Mouse (Mus musculus) MEL (cell line): ENCODE measurements around the gene Lonrf2. TPM values are rescaled to one million over a fixed set of nuclear protein-coding genes. Genes with fewer than 3 reads are reported as not detected.

Experiments used
- DNase-seq: peaks from one replicate; pipeline ENCODE4 v3.0.0; 2011; ENCODE audit warnings: low read depth, low spot score
- H3K27ac ChIP-seq: 2 replicates; pipeline ENCODE4 v1.5.1; 2012; ENCODE audit warnings: low read depth, mild to moderate bottlenecking, control low read depth, low read length, moderate library complexity; ENCODE audit not compliant: control insufficient read depth
- H3K27me3 ChIP-seq, 2 experiments: fragments of 150-350 bp in 1 of 2; sonication (generic) in 1 of 2; 2 replicates each; pipeline ENCODE4 v1.6.1; 2012; ENCODE audit warnings: low read length in 2 of 2, mild to moderate bottlenecking in 2 of 2, improper control_type of control experiment in 1 of 2, moderate library complexity in 1 of 2; ENCODE audit not compliant: insufficient read depth in 2 of 2, control insufficient read depth in 1 of 2
- H3K36me3 ChIP-seq, 2 experiments: 2 replicates each; pipeline ENCODE4 v1.6.1; 2012 to 2014; ENCODE audit warnings: low read length in 2 of 2, improper control_type of control experiment in 1 of 2, inconsistent platforms in 1 of 2, mild to moderate bottlenecking in 1 of 2; ENCODE audit not compliant: insufficient read depth in 2 of 2, control insufficient read depth in 1 of 2
- H3K4me1 ChIP-seq, 2 experiments: fragments of 150-350 bp in 1 of 2; sonication (generic) in 1 of 2; 2 replicates each; pipeline ENCODE4 v1.6.1; 2012; ENCODE audit warnings: low read length in 2 of 2, improper control_type of control experiment in 1 of 2, mild to moderate bottlenecking in 1 of 2; ENCODE audit not compliant: insufficient read depth in 2 of 2, control insufficient read depth in 1 of 2
- H3K4me3 ChIP-seq, 2 experiments: fragments of 150-350 bp in 1 of 2; sonication (generic) in 1 of 2; 2 replicates each; pipeline ENCODE4 v1.5.1; 2012; ENCODE audit warnings: low read depth in 2 of 2, low read length in 2 of 2, mild to moderate bottlenecking in 2 of 2, moderate library complexity in 2 of 2, control low read depth in 1 of 2, improper control_type of control experiment in 1 of 2; ENCODE audit not compliant: control insufficient read depth in 1 of 2, insufficient read depth in 1 of 2
- H3K79me2 ChIP-seq: 2 replicates; pipeline ENCODE4 v1.6.1; 2012; ENCODE audit warnings: mild to moderate bottlenecking, low read length, moderate library complexity; ENCODE audit not compliant: control insufficient read depth, poor library complexity, insufficient read depth
- H3K9ac ChIP-seq: 2 replicates; pipeline ENCODE4 v1.6.1; 2012; ENCODE audit warnings: low read depth, mild to moderate bottlenecking, control low read depth, low read length, moderate library complexity; ENCODE audit not compliant: control insufficient read depth, poor library complexity, severe bottlenecking
- H3K9me3 ChIP-seq: fragments of 150-350 bp; sonication (generic); replicated peaks from 2 replicates; pipeline ENCODE4 v1.6.1; 2012; ENCODE audit warnings: mild to moderate bottlenecking, low read length, improper control_type of control experiment, moderate library complexity; ENCODE audit not compliant: insufficient read depth
- CHD1 ChIP-seq: IDR thresholded peaks from 2 replicates; pipeline ENCODE4 v1.6.1; 2012; ENCODE audit warnings: low read depth, mild to moderate bottlenecking, inconsistent platforms, low read length, improper control_type of control experiment
- GABPA ChIP-seq: IDR thresholded peaks from 2 replicates; pipeline ENCODE4 v1.6.1; 2012; ENCODE audit warnings: low read depth, mild to moderate bottlenecking, inconsistent platforms, low read length, improper control_type of control experiment, moderate library complexity
- GATA1 ChIP-seq: IDR thresholded peaks from 2 replicates; pipeline ENCODE4 v1.6.1; 2011; ENCODE audit warnings: low read depth, low read length, improper control_type of control experiment
- HCFC1 ChIP-seq: IDR thresholded peaks from 2 replicates; pipeline ENCODE4 v1.6.1; 2012; ENCODE audit warnings: low read depth, mild to moderate bottlenecking, inconsistent platforms, low read length, improper control_type of control experiment, moderate library complexity
- MAFK ChIP-seq: IDR thresholded peaks from 2 replicates; pipeline ENCODE4 v1.6.1; 2011; ENCODE audit warnings: low read depth, mild to moderate bottlenecking, low read length, improper control_type of control experiment, borderline replicate concordance
- MEF2A ChIP-seq: IDR thresholded peaks from 2 replicates; pipeline ENCODE4 v1.6.1; 2014; ENCODE audit warnings: low read depth, mild to moderate bottlenecking, inconsistent platforms, low read length, improper control_type of control experiment; ENCODE audit not compliant: poor library complexity, insufficient replicate concordance, severe bottlenecking; ENCODE audit errors: extremely low read depth
- MXI1 ChIP-seq: IDR thresholded peaks from 2 replicates; pipeline ENCODE4 v1.6.1; 2011; ENCODE audit warnings: mild to moderate bottlenecking, low read depth, low read length, improper control_type of control experiment
- NELFE ChIP-seq: IDR thresholded peaks from 2 replicates; pipeline ENCODE4 v1.6.1; 2011; ENCODE audit warnings: low read depth, low read length, improper control_type of control experiment
- NRF1 ChIP-seq: IDR thresholded peaks from 2 replicates; pipeline ENCODE4 v1.6.1; 2014; ENCODE audit warnings: low read depth, mild to moderate bottlenecking, inconsistent platforms, low read length, improper control_type of control experiment, moderate library complexity; ENCODE audit not compliant: poor library complexity, insufficient read depth, severe bottlenecking
- POLR2A ChIP-seq, 2 experiments: IDR thresholded peaks; 2 replicates each; pipeline ENCODE4 v1.6.1; 2011 to 2012; ENCODE audit warnings: low read length in 2 of 2, mild to moderate bottlenecking in 2 of 2, control low read depth in 1 of 2, improper control_type of control experiment in 1 of 2, low read depth in 1 of 2, moderate library complexity in 1 of 2; ENCODE audit not compliant: control insufficient read depth in 1 of 2, insufficient read depth in 1 of 2, poor library complexity in 1 of 2
- POLR2AphosphoS2 ChIP-seq: IDR thresholded peaks from 2 replicates; pipeline ENCODE4 v1.6.1; 2011; ENCODE audit warnings: low read length, improper control_type of control experiment
- RAD21 ChIP-seq: IDR thresholded peaks from 2 replicates; pipeline ENCODE4 v1.6.1; 2011; ENCODE audit warnings: mild to moderate bottlenecking, low read depth, low read length, improper control_type of control experiment
- RCOR1 ChIP-seq: IDR thresholded peaks from 2 replicates; pipeline ENCODE4 v1.6.1; 2012; ENCODE audit warnings: low read depth, mild to moderate bottlenecking, inconsistent platforms, low read length, improper control_type of control experiment
- TBP ChIP-seq: IDR thresholded peaks from 2 replicates; pipeline ENCODE4 v1.8.0; 2011; ENCODE audit warnings: low read depth, low read length, improper control_type of control experiment
- USF1 ChIP-seq: IDR thresholded peaks from 2 replicates; pipeline ENCODE4 v1.6.1; 2014; ENCODE audit warnings: low read depth, mild to moderate bottlenecking, inconsistent platforms, low read length, improper control_type of control experiment, moderate library complexity
- ZMIZ1 ChIP-seq: IDR thresholded peaks from 2 replicates; pipeline ENCODE4 v1.6.1; 2012; ENCODE audit warnings: low read depth, mild to moderate bottlenecking, inconsistent platforms, low read length, improper control_type of control experiment, moderate library complexity
- ZNF384 ChIP-seq: IDR thresholded peaks from 2 replicates; pipeline ENCODE4 v1.6.1; 2012; ENCODE audit warnings: low read depth, mild to moderate bottlenecking, inconsistent platforms, low read length, improper control_type of control experiment
- polyA plus RNA-seq, 2 experiments: library from polyadenylated mRNA; stranded (reverse) in 1 of 2; unstranded in 1 of 2; fragments of >175 nt in 1 of 2; fragments of >200 nt in 1 of 2; gene quantifications; 2 replicates each; pipeline versions ENCODE4 v1.2.1 to v1.2.4; 2012; ENCODE audit warnings: low replicate concordance in 2 of 2, low read depth in 1 of 2; ENCODE audit not compliant: insufficient read length in 2 of 2, insufficient read depth in 1 of 2, missing spikeins in 1 of 2
- total RNA-seq: library from RNA; depleted of rRNA; stranded (reverse); fragments of 300-350 nt; gene quantifications from 2 replicates; pipeline ENCODE4 v1.2.3, GENCODE M21; 2012

Lonrf2 gene
- total and polyA plus RNA-seq, 3 experiments, result not detected

DNA sequence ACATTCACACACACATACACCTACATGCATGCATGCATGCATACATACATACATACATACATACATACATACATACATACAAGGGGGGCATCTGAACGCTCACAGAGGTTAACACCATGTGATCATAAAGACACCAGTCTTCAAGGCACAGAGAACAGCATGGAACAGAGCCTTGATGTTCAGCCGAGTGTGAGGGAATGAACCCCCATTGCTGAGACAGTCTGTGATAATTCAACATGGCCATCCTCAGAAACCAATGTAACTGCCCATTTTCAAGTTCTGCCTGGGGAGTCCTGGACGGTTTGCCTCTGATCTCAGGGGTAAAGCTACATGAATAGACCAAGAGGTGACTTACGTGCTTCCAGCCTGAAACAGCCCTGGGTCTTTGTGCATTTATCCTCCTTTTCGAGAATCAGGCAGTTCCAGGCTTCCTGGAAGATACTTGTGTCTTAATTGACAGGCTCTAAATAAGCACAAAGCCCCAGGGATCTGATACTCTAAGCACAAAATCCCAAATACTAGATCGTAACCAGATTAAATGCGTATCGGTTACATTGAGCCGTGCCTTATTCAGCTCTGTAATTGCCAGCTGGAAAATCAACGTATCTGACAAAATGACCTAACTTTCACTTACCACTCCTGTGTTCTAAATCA, 72.4 kb downstream of the Lonrf2 start:
- Histone ChIP-seq H3K27ac (no peak overlapping the region), H3K79me2 (no peaks in the 10 kb centered on the region), H3K27me3 (no peaks in the 10 kb centered on the region), H3K9ac (no peak overlapping the region), H3K9me3 (no peaks in the 10 kb centered on the region), H3K4me3 (no peak overlapping the region), H3K4me1 (peaks cover 0 to 9% of the 10 kb centered on the region in 2 experiments; a peak in 2 of 4 replicates), H3K36me3 (peaks cover 0 to 5% of the 10 kb centered on the region in 2 experiments; a peak in 1 of 4 replicates)
- TF ChIP-seq POLR2A (IDR thresholded peaks at IDR 0.05; ENCODE audit: control insufficient read depth in 1 of 2, insufficient read depth in 1 of 2, low read depth in 1 of 2, low read length in 2 of 2, poor library complexity in 1 of 2) (no peak), HCFC1 (no peak), ZNF384 (no peak), CHD1 (no peak), MXI1 (no peak), POLR2AphosphoS2 (no peak), USF1 (no peak), RCOR1 (no peak), TBP (no peak), RAD21 (no peak), NRF1 (no peak)
- DNase-seq, result no peak

DNA sequence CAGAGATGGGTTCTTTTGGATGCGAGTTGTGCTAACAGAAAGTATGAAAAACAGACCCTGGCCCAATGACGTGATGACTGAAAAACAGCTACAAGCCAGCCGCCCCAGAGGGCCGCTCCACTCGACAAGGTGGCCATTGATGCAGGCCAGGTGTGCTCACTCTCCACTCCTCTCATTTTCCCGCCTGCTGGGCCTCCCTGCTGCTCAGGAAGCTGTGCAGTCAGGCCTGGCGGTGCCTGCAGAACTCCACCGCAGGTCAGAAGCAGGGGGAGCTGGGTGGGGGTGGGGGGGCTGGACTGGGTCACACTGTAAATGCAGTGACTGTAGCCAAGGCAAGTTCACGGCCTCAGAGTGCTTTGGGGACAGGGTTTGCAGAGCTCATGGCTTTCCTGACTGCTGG, 76.1 kb downstream of the Lonrf2 start:
- H3K4me3 ChIP-seq, result no peak overlapping the region
- no peaks in the 10 kb centered on the region for H3K9me3 ChIP-seq
- no peak for DNase-seq
- no peaks in the 10 kb centered on the region for H3K27me3 ChIP-seq
- no peaks in the 10 kb centered on the region for H3K4me1 ChIP-seq
- no peaks in the 10 kb centered on the region for H3K36me3 ChIP-seq
- TF ChIP-seq RCOR1, result no peak
- TF ChIP-seq GABPA, result no peak
- TF ChIP-seq POLR2AphosphoS2, result no peak
- TF ChIP-seq MXI1, result no peak
- TF ChIP-seq ZMIZ1, result no peak
- TF ChIP-seq POLR2A (IDR thresholded peaks at IDR 0.05; ENCODE audit: control insufficient read depth in 1 of 2, insufficient read depth in 1 of 2, low read depth in 1 of 2, low read length in 2 of 2, poor library complexity in 1 of 2), result no peak
- TF ChIP-seq TBP, result no peak
- TF ChIP-seq MAFK, result no peak
- no peak for TF ChIP-seq GATA1
- TF ChIP-seq NELFE, result no peak
- no peak for TF ChIP-seq MEF2A
- no peak overlapping the region for H3K9ac ChIP-seq
- H3K79me2 ChIP-seq, result no peaks in the 10 kb centered on the region
- no peak overlapping the region for H3K27ac ChIP-seq
